Mouse (Mus musculus) heart, adult 11 months (tissue): ENCODE measurements around the gene Zfpm1.

Experiments used
- DNase-seq: peaks from one replicate; pipeline ENCODE4 v3.0.0; 2022

The Zfpm1 gene

GRCm38 (mm10) chr8:122330446-122331133 lies 48.6 kb downstream of the Zfpm1 start:
- DNase-seq = peak; percentile 92

GRCm38 (mm10) chr8:122331134-122331523 lies 49.2 kb downstream of the Zfpm1 start:
- peak; percentile 99 for DNase-seq

GRCm38 (mm10) chr8:122332753-122333506 lies 51.0 kb downstream of the Zfpm1 start:
- DNase-seq = peak; percentile 98

DNA sequence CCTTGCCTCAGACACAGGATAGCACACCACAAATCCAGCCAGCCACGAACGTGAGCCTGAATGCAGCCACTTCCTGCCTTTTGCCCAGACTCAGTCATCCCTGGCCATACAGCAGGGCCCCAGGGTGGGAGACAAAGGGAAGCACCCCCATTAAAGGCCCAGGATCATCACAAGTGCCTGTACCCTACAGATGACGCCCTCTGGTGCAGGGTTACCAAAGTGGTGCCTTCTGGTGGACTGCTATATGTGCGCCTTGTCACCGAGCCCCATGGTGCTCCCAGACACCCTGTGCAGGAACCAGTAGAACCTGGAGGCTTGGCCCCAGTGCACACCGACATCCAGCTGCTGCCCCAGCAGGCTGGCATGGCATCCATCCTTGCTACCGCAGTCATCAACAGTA lies 51.6 kb downstream of the Zfpm1 start:
- peak; percentile 92 for DNase-seq

- peak; percentile 93 for DNase-seq
Measured at GRCm38 (mm10) chr8:122334791-122335490, 53.0 kb downstream of the Zfpm1 start.

DNA sequence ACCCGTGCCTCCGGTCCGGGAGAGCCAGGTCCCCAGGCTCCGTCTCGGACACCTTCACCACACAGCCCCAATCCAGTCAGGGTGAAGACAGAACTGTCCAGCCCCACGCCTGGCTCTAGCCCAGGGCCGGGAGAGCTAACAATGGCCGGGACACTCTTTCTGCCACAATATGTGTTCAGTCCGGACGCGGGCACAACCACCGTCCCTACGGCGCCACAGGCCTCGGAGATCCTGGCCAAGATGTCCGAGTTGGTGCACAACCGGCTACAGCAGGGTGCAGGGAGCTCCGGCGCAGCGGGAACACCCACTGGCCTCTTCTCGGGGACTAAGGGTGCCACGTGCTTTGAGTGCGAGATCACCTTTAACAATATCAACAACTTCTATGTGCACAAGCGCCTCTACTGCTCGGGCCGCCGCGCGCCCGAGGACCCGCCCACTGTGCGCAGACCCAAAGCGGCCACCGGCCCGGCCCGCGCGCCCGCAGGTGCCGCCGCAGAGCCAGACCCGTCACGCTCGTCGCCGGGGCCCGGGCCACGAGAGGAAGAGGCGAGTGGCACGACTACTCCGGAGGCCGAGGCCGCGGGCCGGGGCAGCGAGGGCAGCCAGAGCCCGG lies 53.8 kb downstream of the Zfpm1 start:
- peak; percentile 90 for DNase-seq

- no peak for DNase-seq
Measured at GRCm38 (mm10) chr8:122336251-122336910, 54.4 kb downstream of the Zfpm1 start.

GRCm38 (mm10) chr8:122338852-122339251 lies 56.9 kb downstream of the Zfpm1 start:
- no peak for DNase-seq

GRCm38 (mm10) chr8:122340761-122341160 lies 58.8 kb downstream of the Zfpm1 start:
- DNase-seq = no peak

DNA sequence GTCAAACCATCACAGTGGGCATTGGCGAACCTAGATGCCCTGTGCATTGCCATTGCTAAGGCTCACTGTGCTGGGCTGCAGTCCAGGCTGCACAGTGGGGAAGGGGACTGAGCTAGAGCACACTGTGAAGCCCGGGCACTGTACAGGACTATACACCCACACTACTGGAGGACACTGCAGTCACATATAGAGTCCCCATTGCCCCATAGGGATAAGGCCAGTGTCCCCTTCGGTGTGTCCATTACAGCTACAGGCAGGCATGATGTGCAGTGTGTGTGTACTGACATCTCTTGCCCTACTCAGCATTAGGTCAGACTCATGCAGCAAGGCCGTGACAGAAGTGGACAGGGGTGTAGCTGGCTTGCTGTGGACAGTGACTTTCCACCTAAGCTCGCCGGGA lies 59.8 kb downstream of the Zfpm1 start:
- DNase-seq = no peak

- DNase-seq = no peak
Measured at GRCm38 (mm10) chr8:122342362-122342761, 60.4 kb downstream of the Zfpm1 start.

DNA sequence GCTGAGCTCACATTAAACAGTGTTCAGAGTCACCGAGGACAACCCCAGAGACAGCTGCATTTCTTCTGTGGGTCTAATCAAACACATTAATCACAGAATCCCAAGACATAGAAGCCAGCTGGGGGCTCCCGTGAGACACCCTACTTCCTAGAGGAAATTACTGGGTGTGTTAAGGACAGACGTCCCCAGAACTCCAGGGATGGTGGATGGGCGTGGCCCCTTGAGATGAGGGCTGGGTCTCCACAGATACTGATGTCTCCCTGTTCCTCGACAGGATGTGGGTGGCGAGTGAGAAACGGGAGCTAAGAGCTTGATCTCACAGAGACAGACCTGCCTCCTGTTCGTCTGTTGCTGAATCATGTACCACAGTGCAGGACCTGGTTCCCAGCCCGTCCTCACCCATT lies 60.9 kb downstream of the Zfpm1 start:
- peak; percentile 98 for DNase-seq

DNA sequence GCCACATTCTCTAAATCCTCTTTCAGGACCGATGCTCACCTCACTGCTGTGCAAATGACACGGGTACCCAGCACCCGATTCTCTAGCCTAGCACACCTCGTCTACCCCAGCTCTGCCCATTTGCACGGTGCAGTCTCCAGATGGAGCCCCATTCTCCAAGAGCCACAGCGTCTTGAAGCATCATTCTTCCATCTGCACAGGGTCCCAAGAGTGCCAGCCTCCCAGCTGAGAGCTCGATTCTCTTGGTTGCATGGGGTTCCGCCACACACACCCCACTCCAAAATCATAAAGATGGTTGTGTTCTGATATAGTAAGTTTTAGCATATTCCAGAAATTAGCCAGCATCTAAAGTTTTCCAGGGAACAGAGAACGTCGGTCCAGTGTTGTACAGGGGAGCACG lies 61.4 kb downstream of the Zfpm1 start:
- DNase-seq = no peak

DNA sequence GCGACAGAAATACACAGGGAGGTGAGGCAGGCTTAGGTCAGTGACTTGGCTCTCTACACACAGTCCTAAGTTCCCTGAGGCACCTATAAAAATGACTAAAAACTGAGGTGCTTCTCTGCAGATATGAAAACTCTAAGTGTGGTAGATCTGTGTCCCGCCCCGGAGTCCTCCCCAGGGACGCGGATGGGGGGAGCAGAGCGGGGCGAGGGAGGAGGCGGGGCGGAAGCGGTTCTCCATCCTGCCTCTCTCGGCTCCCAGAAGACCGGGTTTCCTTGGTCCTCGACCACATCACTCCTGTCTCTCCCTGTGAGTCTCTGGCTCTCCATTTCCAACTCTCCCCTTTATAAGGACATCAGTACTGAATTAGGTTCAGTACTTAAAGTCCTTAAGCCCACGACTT lies 61.8 kb downstream of the Zfpm1 start:
- DNase-seq = peak; percentile 95

- DNase-seq = peak; percentile 89
Measured at GRCm38 (mm10) chr8:122344219-122344618, 62.3 kb downstream of the Zfpm1 start.

DNA sequence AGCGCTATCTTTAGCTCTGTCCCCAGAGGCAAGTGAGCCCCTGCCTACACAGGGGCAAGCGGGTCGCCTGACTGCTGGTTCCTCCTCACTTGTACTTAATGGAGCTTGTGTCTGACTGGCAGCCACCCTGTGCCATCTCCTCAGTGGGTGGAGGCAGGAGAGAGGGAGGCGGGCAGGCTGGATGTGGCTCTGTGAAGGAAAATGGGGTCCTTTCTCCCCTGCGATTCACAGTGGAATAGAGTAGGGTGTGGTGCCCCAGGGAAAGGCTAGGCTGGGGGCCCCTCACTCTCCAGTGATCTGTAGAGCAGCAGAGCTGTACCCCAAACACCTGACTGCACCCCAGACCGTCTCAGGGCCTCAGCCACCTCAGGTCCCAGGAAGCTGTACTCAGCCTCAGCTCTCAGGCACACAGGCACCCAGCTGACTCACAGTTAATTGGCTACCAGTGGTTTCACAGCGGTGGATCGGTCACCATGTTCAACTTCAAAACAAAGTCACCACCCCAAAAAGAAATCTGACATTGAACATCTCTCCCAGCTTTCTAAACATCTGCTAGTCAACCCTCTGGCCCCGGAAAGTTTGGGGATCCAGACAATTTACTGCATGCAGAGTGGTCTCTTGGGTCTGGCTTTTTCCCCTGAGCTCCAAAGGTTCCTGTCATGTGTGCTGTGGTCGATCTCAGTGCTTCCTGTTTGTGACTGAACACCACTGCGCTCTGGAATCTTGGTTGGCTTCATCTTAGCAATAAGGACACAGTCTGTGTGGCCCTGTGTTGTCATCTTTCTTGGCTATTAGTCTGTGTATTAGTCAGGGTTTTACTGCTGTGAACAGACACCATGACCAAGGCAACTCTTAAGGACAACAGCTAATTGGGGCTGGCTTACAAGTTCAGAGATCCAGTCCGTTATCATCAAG lies 63.5 kb downstream of the Zfpm1 start:
- peak; percentile 91 for DNase-seq

DNA sequence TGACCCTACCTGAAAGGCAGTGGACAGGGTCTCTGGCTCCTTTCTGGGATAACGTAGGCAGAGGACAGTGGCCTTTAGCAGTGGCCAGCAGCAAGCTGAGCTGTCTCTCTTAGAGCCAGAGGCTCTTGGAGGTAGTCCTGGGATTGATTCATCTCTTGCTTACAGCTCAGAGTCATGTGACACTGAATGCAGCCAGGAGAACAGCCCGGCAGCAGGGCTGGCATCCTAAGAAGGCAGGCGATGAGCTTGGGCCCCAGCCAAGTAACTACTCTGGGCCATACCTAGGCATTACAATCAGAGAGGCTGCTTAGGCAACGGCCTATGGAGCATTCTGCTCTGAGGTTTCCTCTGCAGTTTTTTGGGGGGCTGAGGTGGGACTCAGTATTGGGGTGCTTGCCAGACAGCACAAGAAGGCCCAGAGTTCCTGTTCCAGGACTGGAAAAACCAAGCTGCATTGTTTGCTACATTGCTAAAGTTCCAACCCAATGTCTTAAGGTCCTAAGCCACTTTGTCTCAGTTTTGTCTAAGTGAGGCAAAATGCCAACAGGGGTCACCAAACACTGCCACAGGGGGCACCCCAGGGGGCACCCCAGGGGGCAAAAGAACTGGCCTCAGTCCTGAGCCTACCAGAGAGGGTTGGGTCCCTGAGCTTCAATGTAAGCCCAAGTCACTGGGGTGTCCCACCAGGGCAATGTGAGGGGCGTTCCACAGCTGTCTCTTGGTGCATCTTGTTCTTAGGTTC lies 66.0 kb downstream of the Zfpm1 start:
- peak; percentile 91 for DNase-seq

GRCm38 (mm10) chr8:122349357-122350297 lies 67.7 kb downstream of the Zfpm1 start:
- no peak for DNase-seq

DNA sequence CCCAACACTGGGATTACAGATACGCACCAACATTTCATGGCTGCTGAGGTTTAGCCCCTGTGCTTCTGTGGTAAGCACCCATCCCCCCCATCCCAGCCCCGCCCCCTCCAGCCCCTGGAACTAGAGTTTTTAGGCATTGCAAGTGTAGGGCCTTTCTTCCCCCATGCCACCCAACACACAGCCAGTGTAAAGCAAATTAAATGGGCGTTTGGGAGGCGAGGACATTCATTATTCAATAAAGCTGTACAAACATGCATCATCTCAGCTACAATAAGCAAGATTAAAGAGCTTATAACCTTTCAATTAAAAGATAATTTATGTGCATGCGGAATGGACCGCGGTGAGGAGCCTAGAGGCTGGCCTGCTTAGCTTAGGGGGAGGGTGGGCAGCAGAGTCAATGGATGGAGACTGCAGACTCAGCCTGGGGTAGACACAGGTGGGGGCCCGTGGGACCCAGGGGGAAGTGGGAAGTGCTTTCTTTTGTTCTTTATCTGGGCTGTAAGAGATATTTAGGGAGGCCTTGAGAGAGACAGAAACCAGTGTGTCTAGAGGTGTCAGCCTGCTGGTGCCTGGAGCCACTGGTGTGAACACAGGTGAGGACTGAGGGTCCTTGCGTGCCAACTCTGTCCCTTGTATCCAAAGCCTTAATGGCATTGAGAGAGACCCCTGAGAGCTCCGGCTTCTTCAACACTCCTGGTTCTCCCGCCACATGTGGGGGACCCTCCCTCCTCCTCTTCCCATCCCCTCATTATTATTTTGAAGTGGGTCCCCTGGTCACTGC lies 68.6 kb downstream of the Zfpm1 start:
- DNase-seq = no peak
